Mouse (Mus musculus) liver, embryonic 14.5 days (tissue): ENCODE results near the gene Zfp36l1.

ENCODE experiments used
- CTCF ChIP-seq: IDR thresholded peaks from 2 replicates; pipeline ENCODE4 v1.5.1; 2016; ENCODE audit warnings: antibody characterized with exemption, low read depth, control low read depth
- EP300 ChIP-seq: IDR thresholded peaks from 2 replicates; pipeline ENCODE4 v1.6.1; 2016; ENCODE audit warnings: antibody characterized with exemption, low read depth

- TF ChIP-seq EP300, result no peak
- TF ChIP-seq CTCF, result no peak
Observed at GRCm38 (mm10) chr12:80133011-80133545, 20.3 kb upstream of the Zfp36l1 start.
